Mouse (Mus musculus) adipocyte (in vitro differentiated cells): ENCODE results near the gene Snai1.

Source experiments
- DNase-seq: peaks from one replicate; pipeline ENCODE4 v3.0.0-alpha.2; 2016; ENCODE audit warnings: low spot score

Snai1 gene

DNA sequence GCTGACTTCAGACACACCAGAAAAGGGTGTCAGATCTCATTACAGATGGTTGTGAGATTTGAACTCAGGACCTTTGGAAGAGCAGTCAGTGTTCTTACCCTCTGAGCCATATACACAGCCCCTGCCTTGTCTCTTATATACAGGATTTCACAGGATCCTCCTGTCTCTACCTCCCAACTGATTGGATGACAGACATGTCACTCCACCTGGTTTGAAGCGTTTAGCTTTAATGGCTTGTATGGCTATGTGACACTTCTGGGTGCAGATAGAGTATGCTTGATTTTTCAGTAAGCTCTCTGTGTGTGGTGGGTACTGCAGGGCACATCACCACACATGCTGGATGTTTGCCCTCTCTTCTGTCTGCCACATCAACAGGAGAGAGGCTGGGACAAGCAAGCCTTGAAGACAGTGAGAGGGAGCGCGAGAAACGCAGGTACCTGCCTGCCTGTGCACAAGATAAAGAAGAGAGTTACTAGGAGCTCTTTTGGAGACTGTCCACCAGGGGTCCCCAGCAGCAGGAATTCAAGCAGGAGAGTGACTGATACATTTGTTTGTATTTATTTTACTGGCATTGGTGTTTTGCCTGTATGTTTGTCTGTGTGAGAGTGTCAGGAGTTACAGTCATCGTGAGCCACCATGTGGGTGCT, 18.3 kb upstream of the Snai1 start:
- no peak for DNase-seq

- no peak for DNase-seq
These were observed 9.7 kb upstream of the Snai1 start for GRCm38 (mm10) chr2:167528278-167528677.

GRCm38 (mm10) chr2:167529935-167530513, 8.0 kb upstream of the Snai1 start:
- no peak for DNase-seq

- DNase-seq: no peak
These were observed 7.5 kb upstream of the Snai1 start for GRCm38 (mm10) chr2:167530536-167530935.

DNA sequence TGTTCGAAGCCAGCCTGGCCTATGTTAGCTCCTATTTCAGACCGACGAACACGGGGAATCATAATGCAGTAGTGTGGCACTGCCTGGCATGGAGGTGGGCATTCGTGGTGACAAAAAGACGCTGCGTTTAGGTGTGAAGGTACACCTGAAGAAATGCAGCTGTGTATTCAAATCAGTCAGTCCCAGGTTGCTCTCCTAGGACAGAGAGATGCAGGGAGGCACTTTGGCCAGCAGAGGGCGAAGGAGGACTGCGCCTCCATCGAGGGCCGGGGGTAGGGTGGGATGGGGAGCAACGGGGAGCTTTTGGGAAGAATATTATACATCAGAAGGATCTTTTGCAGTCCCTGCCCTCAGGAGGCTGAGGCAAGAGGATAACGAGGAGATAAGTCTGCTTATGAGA, 5.9 kb upstream of the Snai1 start:
- DNase-seq: peak; percentile 55

GRCm38 (mm10) chr2:167533880-167534279, 4.1 kb upstream of the Snai1 start:
- DNase-seq: no peak

DNA sequence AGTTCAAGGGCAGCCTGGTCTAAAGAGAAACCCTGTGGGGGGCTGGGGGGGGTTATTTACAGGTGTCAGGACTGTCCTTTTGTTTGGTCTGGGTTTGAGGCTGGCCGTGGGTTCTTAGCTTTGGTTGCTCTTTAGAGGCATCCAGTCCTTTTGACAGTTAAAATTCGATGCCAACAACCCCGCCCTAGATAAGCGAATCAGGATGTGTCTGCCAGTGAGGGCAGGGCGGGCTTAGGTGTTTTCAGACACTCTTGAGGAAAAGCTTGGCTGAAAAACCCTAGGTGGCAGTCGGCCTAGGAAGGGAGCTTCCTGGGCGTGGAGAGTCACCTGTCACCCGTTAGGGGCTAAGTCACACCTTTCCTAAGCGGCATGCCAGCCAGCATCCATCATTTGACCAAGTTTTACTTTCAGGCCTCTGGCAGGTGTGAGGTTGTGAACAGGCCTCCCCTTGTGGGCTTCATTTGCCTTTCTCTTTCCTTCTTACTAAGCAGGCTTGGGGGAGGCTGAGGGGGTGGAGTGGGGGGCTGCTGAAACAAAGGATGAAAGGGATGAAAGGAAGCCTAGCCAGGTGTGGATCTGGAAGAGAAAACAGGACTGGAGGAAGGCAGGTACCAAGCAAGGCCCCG, 1.6 kb upstream of the Snai1 start:
- no peak for DNase-seq

DNA sequence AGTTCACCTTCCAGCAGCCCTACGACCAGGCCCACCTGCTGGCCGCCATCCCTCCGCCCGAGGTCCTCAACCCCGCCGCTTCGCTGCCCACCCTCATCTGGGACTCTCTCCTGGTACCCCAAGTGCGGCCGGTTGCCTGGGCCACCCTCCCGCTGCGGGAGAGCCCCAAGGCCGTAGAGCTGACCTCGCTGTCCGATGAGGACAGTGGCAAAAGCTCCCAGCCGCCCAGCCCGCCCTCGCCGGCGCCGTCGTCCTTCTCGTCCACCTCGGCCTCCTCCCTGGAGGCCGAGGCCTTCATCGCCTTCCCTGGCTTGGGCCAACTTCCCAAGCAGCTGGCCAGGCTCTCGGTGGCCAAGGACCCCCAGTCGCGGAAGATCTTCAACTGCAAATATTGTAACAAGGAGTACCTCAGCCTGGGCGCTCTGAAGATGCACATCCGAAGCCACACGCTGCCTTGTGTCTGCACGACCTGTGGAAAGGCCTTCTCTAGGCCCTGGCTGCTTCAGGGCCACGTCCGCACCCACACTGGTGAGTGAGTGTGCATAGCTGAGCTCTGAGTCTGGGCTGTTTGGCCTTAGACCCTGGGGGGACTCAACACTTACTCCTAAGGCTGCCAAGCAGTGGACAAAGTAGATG, 794 bp downstream of the Snai1 start:
- peak; percentile 48 for DNase-seq

- peak; percentile 33 for DNase-seq
These were observed 1.8 kb downstream of the Snai1 start for GRCm38 (mm10) chr2:167539536-167540476.

DNA sequence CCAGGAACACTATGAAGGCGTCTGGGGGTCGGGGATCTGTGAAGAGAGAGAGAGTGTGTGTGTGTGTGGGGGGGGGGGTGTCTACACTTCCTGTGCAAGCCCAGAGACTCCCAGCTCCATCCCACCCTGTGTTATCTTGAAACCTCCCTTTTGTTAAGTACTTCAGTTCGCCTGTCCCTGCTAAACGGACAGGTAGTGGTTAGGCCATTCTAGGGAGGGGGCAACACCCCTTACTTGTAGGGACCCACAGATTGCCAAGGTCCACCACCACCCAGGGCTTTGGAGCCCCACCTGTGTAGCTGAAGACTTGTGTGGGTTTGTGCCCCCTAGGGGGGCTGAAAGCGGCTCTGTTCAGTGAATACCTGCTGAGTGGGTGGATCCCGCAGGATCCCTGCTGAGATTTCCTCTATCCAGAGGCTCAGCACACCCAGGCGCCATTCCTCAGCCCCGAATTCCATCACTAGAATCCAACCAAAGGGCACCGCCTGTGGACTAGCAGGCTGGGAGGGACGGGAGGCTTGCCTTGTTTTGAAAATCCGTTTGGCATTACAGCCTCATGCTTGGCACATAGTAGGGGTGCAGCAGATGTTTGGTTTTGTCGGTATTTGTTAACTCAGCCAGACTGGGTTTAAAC, 2.6 kb downstream of the Snai1 start:
- DNase-seq: peak; percentile 43

DNA sequence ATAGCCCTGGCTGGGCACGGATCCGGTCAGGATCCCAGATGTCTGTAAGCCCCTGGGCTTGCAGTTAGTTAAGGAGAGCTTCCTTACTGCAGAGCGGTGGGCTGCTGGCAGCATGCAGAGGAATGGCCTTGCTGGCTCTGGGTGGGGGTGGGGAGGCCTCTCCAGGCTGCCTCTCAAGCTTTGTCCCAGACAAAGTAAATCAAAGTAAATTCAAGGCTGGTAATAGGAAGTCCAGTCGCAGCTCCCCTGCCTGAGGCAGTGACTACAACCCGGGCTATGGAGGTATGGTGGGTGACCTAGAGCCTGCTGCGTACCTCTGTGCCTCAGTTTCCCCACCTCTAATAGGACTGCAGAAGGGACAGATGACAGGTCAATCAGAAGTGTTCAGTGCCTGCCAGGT, 3.3 kb downstream of the Snai1 start:
- DNase-seq: peak; percentile 37

DNA sequence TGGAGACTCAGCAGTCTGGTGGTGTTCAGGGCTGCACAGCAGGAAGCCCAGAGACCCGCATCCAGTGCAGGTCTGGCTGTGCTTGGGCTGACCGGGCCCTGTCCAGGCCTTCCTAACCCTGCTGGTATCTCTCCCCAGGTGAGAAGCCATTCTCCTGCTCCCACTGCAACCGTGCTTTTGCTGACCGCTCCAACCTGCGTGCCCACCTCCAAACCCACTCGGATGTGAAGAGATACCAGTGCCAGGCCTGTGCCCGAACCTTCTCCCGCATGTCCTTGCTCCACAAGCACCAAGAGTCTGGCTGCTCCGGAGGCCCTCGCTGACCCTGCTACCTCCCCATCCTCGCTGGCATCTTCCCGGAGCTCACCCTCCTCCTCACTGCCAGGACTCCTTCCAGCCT, 3.8 kb downstream of the Snai1 start:
- DNase-seq: no peak

- DNase-seq: no peak
These were observed 4.4 kb downstream of the Snai1 start for GRCm38 (mm10) chr2:167542361-167542760.

GRCm38 (mm10) chr2:167543121-167544003, 5.4 kb downstream of the Snai1 start:
- DNase-seq: peak; percentile 70

DNA sequence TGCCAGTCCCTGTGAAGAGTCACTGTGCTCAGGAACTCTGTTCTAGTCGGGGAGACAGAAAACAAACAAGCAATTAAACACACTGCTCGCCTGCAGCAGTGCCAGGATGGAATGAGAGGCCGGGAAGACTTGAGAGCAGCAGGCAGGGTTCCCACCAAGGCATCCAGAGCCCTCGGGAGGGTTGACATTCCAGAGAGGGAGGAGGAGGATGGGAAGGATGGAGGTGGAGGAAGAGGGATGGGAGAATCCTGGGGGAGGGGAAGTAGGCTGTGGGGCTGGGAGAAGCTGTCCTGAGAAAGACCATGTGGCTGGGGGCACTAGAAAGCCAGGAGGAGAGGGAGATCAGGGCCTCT, 6.0 kb downstream of the Snai1 start:
- DNase-seq: peak; percentile 90

GRCm38 (mm10) chr2:167544456-167544855, 6.5 kb downstream of the Snai1 start:
- DNase-seq: peak; percentile 57

GRCm38 (mm10) chr2:167546447-167547195, 8.6 kb downstream of the Snai1 start:
- no peak for DNase-seq

- DNase-seq: no peak
These were observed 9.4 kb downstream of the Snai1 start for GRCm38 (mm10) chr2:167547444-167547843.

DNA sequence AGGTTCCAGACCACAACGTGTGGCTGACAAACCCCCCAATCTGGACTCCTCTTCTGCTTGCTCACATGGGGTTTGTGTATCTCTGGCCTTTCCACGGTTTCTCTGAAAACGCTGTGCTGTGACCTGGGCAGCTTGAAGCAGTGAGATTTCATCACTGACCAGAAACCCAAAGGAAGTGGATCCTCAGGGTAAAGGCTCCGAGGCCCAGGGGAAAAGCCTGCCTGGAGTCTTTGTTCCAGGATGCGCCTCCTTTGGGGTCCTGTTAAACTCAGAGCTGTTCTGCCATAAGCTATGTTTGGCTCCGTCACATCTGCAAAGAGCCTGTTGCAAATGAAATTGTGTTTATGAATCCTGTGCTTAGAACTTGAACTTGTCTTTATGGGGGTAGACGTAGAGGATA, 11.0 kb downstream of the Snai1 start:
- DNase-seq: no peak

DNA sequence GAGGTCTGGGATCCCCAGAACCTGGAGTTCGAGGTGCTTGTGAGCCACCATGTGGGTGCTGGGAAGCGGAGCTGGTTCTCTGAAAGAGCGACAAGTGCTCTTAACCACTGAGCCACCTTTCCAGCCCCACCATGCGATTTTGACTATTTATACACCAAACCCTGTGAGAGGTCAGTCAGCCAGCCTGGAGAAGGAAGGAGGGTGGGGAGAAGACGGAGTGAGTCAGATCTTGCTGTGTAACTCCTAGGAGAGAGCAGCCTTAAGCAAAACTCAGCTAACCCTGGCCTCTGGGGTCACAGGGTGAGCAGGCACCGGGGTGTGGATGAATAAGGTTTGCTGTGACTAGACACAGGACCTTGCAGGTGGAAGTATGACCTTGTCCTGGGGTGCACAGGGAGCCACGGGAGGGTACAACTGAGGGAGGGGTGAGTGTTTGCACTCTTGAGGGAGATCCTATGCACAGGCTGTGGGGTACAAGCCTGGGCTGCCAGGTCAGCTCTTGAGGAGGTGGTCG, 12.4 kb downstream of the Snai1 start:
- peak; percentile 50 for DNase-seq
